Mouse (Mus musculus) layer of hippocampus, adult 18-20 months (tissue): Measurements from ENCODE around the gene Arl5b. TPM values are rescaled to one million over a fixed set of nuclear protein-coding genes. Genes with fewer than 3 reads are reported as not detected.

ENCODE experiments used
- DNase-seq, 2 experiments: peaks; one replicate each; pipeline ENCODE4 v3.0.0; 2022; ENCODE audit warnings: low spot score in 2 of 2
- total RNA-seq, 2 experiments: library from RNA; stranded (reverse); gene quantifications; 2 replicates each; pipeline ENCODE4 v1.2.3; 2021

Arl5b gene
- total RNA-seq, 2 experiments from 2014 or later, result 25.1 to 31.0 TPM

GRCm38 (mm10) chr2:15111808-15112440, 62.7 kb downstream of the Arl5b start:
- DNase-seq, result no peak

DNA sequence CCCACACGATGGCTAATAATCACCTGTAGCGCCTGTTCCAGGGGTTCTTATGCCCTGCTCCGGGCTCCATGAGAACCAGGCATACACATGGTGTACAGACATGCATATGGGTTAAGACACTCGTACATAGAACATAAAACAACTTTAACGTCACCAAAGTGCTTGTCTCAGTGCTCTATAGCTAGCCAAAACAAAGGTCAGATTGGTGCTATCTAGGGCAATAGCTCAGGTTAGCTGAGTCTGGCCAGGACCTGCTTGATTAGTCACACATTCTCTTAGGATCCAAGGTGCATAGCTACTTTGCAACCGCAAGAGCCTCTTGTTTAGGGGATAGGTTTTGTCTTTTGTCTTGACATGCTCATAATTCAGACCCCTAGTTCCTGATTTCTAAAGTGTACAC, 63.5 kb downstream of the Arl5b start:
- DNase-seq, result no peak

- DNase-seq, result no peak
Measured at GRCm38 (mm10) chr2:15121217-15121680, 72.1 kb downstream of the Arl5b start.

Other genes starting within 250 kb of the Arl5b start
- gene Nsun6, start 5.7 kb downstream of the Arl5b start, total RNA-seq, result 10 to 100 TPM in 1 of 2 experiments, 1 to 10 TPM in 1; 9.3 to 10.3 TPM